Mouse (Mus musculus): ENCODE results near the gene 1700023F06Rik. TPM values are rescaled to one million over a fixed set of nuclear protein-coding genes. Genes with fewer than 3 reads are reported as not detected.

Gene 1700023F06Rik
- not detected for total RNA-seq (2023)

GRCm38 (mm10) chr11:103208458-103208857, at the start of gene 1700023F06Rik:
1700023F06Rik (minus strand) TSS chr11:103208558.

GRCm38 (mm10) chr11:103217790-103218516, 9.6 kb upstream of the 1700023F06Rik start, which contains the start of gene Spata32:
Spata32 (minus strand) TSS chr11:103218432.

GRCm38 (mm10) chr11:103170494-103171285, 37.7 kb downstream of the 1700023F06Rik start, which contains the start of gene Fmnl1:
Fmnl1 (plus strand) TSS chr11:103171107.

Other genes starting within 250 kb of the 1700023F06Rik start
- gene Nmt1, start 180.4 kb downstream of the 1700023F06Rik start, total RNA-seq (2023): 10 to 100 TPM; 61.4 to 63.8 TPM
- gene Dcakd, start 180.2 kb downstream of the 1700023F06Rik start, total RNA-seq (2023): 10 to 100 TPM; 19.6 to 21.8 TPM
- under 1 TPM; 0.33 to 0.59 TPM for gene Plcd3, start 106.9 kb downstream of the 1700023F06Rik start, total RNA-seq (2023)
- 10 to 100 TPM; 16.9 to 19.3 TPM for gene Acbd4, start 106.9 kb downstream of the 1700023F06Rik start, total RNA-seq (2023)
- 10 to 100 TPM; 33.5 to 37.7 TPM for gene Hexim1, start 92.3 kb downstream of the 1700023F06Rik start, total RNA-seq (2023)
- 1 to 10 TPM; 1.7 to 2.1 TPM for gene Hexim2, start 76.1 kb downstream of the 1700023F06Rik start, total RNA-seq (2023)
- 100 to 1,000 TPM; 465 to 579 TPM for gene Fmnl1, start 37.5 kb downstream of the 1700023F06Rik start, total RNA-seq (2023)
- not detected for gene Spata32, start 9.9 kb upstream of the 1700023F06Rik start, total RNA-seq (2023)
- gene Map3k14, start 58.9 kb upstream of the 1700023F06Rik start, total RNA-seq (2023): 10 to 100 TPM; 27.9 to 35.2 TPM
- 10 to 100 TPM; 57.0 to 60.2 TPM for gene Arhgap27, start 155.1 kb upstream of the 1700023F06Rik start, total RNA-seq (2023)
- gene Plekhm1, start 204.1 kb upstream of the 1700023F06Rik start, total RNA-seq (2023): 10 to 100 TPM; 42.6 to 46.1 TPM